Mouse (Mus musculus): ENCODE measurements around the gene Plb1. TPM values are rescaled to one million over a fixed set of nuclear protein-coding genes. Genes with fewer than 3 reads are reported as not detected.

The Plb1 gene
- total and polyA plus RNA-seq, 3 experiments, result 0.51 to 2.3 (median 0.66) TPM

GRCm38 (mm10) chr5:32337336-32337735 lies 104.8 kb downstream of the Plb1 start:
- dilution Hi-C loops (cut with MboI; ENCODE audit: extremely low pct_ligation_motif_present, extremely low pct_unique_long_range_greater_than_20kb, low sequenced_read_pairs), result no loop called here
- no peaks in the 10 kb centered on the region for H3K36me3 ChIP-seq (replicated peaks in 1 of 2; ENCODE audit: control insufficient read depth in 1 of 2, insufficient read depth in 1 of 2, low read length in 1 of 2)
- no peak overlapping the region for H3K4me3 ChIP-seq (replicated peaks in 1 of 3; ENCODE audit: low read depth in 2 of 3, low read length in 2 of 3, poor library complexity in 1 of 3)
- H3K27ac ChIP-seq (ENCODE audit: insufficient read depth, low read depth), result no peak overlapping the region
- no peak overlapping the region for H3K4me2 ChIP-seq (ENCODE audit: insufficient read depth, low read depth, poor library complexity, severe bottlenecking)
- H3K4me1 ChIP-seq (ENCODE audit: control insufficient read depth in 1 of 2, insufficient read depth in 2 of 2), result peaks cover 0 to 38% of the 10 kb centered on the region in 2 experiments; a peak in 2 of 4 replicates
- TF ChIP-seq CHD1 (IDR thresholded peaks at IDR 0.05; ENCODE audit: low read depth, low read length), result no peak
- TF ChIP-seq POLR2A (IDR thresholded peaks at IDR 0.05; ENCODE audit: low read depth, low read length), result no peak
- TF ChIP-seq UBTF (IDR thresholded peaks at IDR 0.05; ENCODE audit: low read depth, low read length), result no peak
- no peak for TF ChIP-seq RCOR1 (conservative IDR thresholded peaks at IDR 0.05; ENCODE audit: low read depth, low read length)
- in situ Hi-C loops (cut with MboI; ENCODE audit: low pct_ligation_motif_present, low pct_unique_long_range_greater_than_20kb, low sequenced_read_pairs), result loop anchor here (10.0 kb wide), 1 partner anchor 177 kb away; no protein-coding TSS in a partner anchor
- no peak for DNase-seq (ENCODE audit: extremely low read depth)
- H3K79me2 ChIP-seq (replicated peaks; ENCODE audit: control insufficient read depth, extremely low read depth, insufficient read depth, poor library complexity, severe bottlenecking), result no peaks in the 10 kb centered on the region
- H3K27me3 ChIP-seq (replicated peaks), result no peaks in the 10 kb centered on the region
- no peak overlapping the region for H3K9ac ChIP-seq (ENCODE audit: insufficient read depth, low read depth)
- H3K9me3 ChIP-seq (replicated peaks; ENCODE audit: low read length), result no peaks in the 10 kb centered on the region

DNA sequence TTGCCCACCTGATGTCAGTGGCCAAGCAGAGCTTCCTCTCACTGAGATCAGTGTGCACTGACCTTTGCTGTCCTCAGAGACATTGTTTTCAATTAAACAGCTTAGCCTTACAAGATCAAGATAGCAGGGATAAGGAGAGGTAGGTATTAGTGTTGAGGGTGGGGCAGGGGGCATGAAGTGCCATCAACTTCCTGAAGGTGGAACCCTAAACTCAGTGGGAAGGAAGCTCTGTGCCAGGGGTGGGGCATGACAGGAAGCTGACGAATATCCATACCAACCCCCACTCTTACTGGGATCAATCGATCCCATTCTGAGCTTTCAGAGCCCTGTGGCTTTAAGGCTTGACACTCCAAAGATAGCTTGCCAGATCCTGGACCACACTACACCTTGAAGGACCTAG lies 105.8 kb downstream of the Plb1 start:
- no peaks in the 10 kb centered on the region for H3K27me3 ChIP-seq (replicated peaks)
- H3K27ac ChIP-seq (ENCODE audit: insufficient read depth, low read depth), result no peak overlapping the region
- in situ Hi-C loops (cut with MboI; ENCODE audit: low pct_ligation_motif_present, low pct_unique_long_range_greater_than_20kb, low sequenced_read_pairs) (loop anchor here (10.0 kb wide), 1 partner anchor 176 kb away; no protein-coding TSS in a partner anchor), dilution Hi-C loops (cut with MboI; ENCODE audit: extremely low pct_ligation_motif_present, extremely low pct_unique_long_range_greater_than_20kb, low sequenced_read_pairs) (no loop called here)
- no peak overlapping the region for H3K9ac ChIP-seq (ENCODE audit: insufficient read depth, low read depth)
- H3K4me1 ChIP-seq (ENCODE audit: control insufficient read depth in 1 of 2, insufficient read depth in 2 of 2), result peaks cover 5 to 40% of the 10 kb centered on the region in 2 experiments; a peak in 3 of 4 replicates
- no peaks in the 10 kb centered on the region for H3K79me2 ChIP-seq (replicated peaks; ENCODE audit: control insufficient read depth, extremely low read depth, insufficient read depth, poor library complexity, severe bottlenecking)
- no peak overlapping the region for H3K4me2 ChIP-seq (ENCODE audit: insufficient read depth, low read depth, poor library complexity, severe bottlenecking)
- no peaks in the 10 kb centered on the region for H3K36me3 ChIP-seq (replicated peaks in 1 of 2; ENCODE audit: control insufficient read depth in 1 of 2, insufficient read depth in 1 of 2, low read length in 1 of 2)
- H3K9me3 ChIP-seq (replicated peaks; ENCODE audit: low read length), result no peaks in the 10 kb centered on the region
- peak; percentile 38 for DNase-seq (ENCODE audit: extremely low read depth)
- 0 out of 2 replicates have a peak, but pooled peaks have one; percentile 33 for TF ChIP-seq IRF4 (IDR thresholded peaks at IDR 0.05; ENCODE audit: low read depth, low read length)
- no peak for TF ChIP-seq MXI1 (IDR thresholded peaks at IDR 0.05; ENCODE audit: low read depth, low read length)
- TF ChIP-seq MAZ (IDR thresholded peaks at IDR 0.05; ENCODE audit: low read depth, low read length), result 0 out of 2 replicates have a peak, but pooled peaks have one; percentile 58
- TF ChIP-seq SMC3 (IDR thresholded peaks at IDR 0.05; ENCODE audit: low read depth, low read length), result peak; percentile 30
- 0 out of 2 replicates have a peak, but pooled peaks have one; percentile 20 for TF ChIP-seq CHD2 (IDR thresholded peaks at IDR 0.05; ENCODE audit: low read length)
- TF ChIP-seq TBP (conservative IDR thresholded peaks at IDR 0.05; ENCODE audit: low read depth, low read length), result no peak
- TF ChIP-seq RAD21 (IDR thresholded peaks at IDR 0.05; ENCODE audit: low read depth, low read length), result peak; percentile 61
- TF ChIP-seq CTCF (conservative IDR thresholded peaks at IDR 0.05 in 1 of 2, IDR thresholded peaks at IDR 0.05 in 1 of 2; ENCODE audit: low read depth in 2 of 2, low read length in 2 of 2), result peak in 1 of 2 experiments; percentile 55; a peak in 2 of 4 replicates
- TF ChIP-seq USF1 (IDR thresholded peaks at IDR 0.05; ENCODE audit: low read depth, low read length), result no peak
- no peak overlapping the region for H3K4me3 ChIP-seq (replicated peaks in 1 of 3; ENCODE audit: low read depth in 2 of 3, low read length in 2 of 3, poor library complexity in 1 of 3)

DNA sequence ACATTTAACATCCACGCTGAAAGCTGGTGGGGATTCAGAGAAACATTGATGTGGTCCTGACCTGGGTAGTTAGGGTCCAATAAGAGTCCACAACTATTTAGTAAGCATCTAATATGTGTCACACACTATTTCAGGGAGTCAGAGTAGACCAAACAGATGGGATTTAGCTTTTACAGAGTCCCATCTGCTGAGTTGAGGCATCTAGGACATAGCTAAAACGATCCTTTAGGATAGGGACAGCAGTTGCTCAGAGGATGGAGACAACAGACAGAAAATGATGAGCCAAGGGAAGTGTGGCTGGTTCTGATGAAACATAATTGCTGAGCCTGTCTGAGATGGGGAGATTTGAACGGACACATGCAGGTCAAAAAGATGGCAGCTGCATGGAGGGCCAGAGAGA lies 106.3 kb downstream of the Plb1 start:
- H3K27me3 ChIP-seq (replicated peaks), result no peaks in the 10 kb centered on the region
- H3K4me3 ChIP-seq (replicated peaks in 1 of 3; ENCODE audit: low read depth in 2 of 3, low read length in 2 of 3, poor library complexity in 1 of 3), result no peak overlapping the region
- H3K9me3 ChIP-seq (replicated peaks; ENCODE audit: low read length), result no peaks in the 10 kb centered on the region
- dilution Hi-C loops (cut with MboI; ENCODE audit: extremely low pct_ligation_motif_present, extremely low pct_unique_long_range_greater_than_20kb, low sequenced_read_pairs) (no loop called here), in situ Hi-C loops (cut with MboI; ENCODE audit: low pct_ligation_motif_present, low pct_unique_long_range_greater_than_20kb, low sequenced_read_pairs) (loop anchor here (10.0 kb wide), 1 partner anchor 176 kb away; no protein-coding TSS in a partner anchor)
- H3K4me1 ChIP-seq (ENCODE audit: control insufficient read depth in 1 of 2, insufficient read depth in 2 of 2), result peaks cover 5 to 40% of the 10 kb centered on the region in 2 experiments; a peak in 3 of 4 replicates
- no peak overlapping the region for H3K9ac ChIP-seq (ENCODE audit: insufficient read depth, low read depth)
- no peak overlapping the region for H3K4me2 ChIP-seq (ENCODE audit: insufficient read depth, low read depth, poor library complexity, severe bottlenecking)
- no peak overlapping the region for H3K27ac ChIP-seq (ENCODE audit: insufficient read depth, low read depth)
- no peak for DNase-seq (ENCODE audit: extremely low read depth)
- TF ChIP-seq USF1 (IDR thresholded peaks at IDR 0.05; ENCODE audit: low read depth, low read length), result no peak
- no peak for TF ChIP-seq POLR2A (IDR thresholded peaks at IDR 0.05; ENCODE audit: low read depth, low read length)
- no peak for TF ChIP-seq JUN (IDR thresholded peaks at IDR 0.05; ENCODE audit: insufficient read depth, low read depth, low read length)
- no peak for TF ChIP-seq ZKSCAN1 (IDR thresholded peaks at IDR 0.05; ENCODE audit: borderline replicate concordance, low read depth, low read length)
- no peak for TF ChIP-seq MEF2A (IDR thresholded peaks at IDR 0.05; ENCODE audit: borderline replicate concordance, low read depth, low read length)
- no peaks in the 10 kb centered on the region for H3K36me3 ChIP-seq (replicated peaks in 1 of 2; ENCODE audit: control insufficient read depth in 1 of 2, insufficient read depth in 1 of 2, low read length in 1 of 2)
- no peaks in the 10 kb centered on the region for H3K79me2 ChIP-seq (replicated peaks; ENCODE audit: control insufficient read depth, extremely low read depth, insufficient read depth, poor library complexity, severe bottlenecking)
